In genomic region chr14:25420987-25421386, GRCm38 (mm10) we compare ENCODE assay signal across 7 mouse cellular contexts. TPM values are rescaled to one million over a fixed set of nuclear protein-coding genes. Genes with fewer than 3 reads are reported as not detected.
DNase-seq lines count a peak whose midpoint lies in the region; TF ChIP-seq lines count a peak whose summit lies in the region.

No protein-coding gene starts in this region.

- no peak overlapping the region for H3K4me3 ChIP-seq in olfactory bulb, adult 2 months (ENCODE audit: insufficient read depth, low read depth, low read length)

- 100% methylated on average over 1 of the region's 1 CpGs for WGBS in olfactory bulb, adult 2 months

- no peak for TF ChIP-seq POLR2A in olfactory bulb, adult 2 months (IDR thresholded peaks at IDR 0.05; ENCODE audit: insufficient read depth, low read depth, low read length)

- DNase-seq in MN1 (ENCODE audit: low spot score), result peak; percentile 81
- peak; percentile 75 for DNase-seq in adrenal gland, adult 8-10 months
- peak; percentile 31 for DNase-seq in gastrocnemius, postnatal 25 days
- DNase-seq in kidney, adult 9 months, result peak; percentile 39
- no peak for DNase-seq in thymus, postnatal 0 days (ENCODE audit: low spot score)
- no peak for DNase-seq in yolk sac, embryonic 10.5 days (ENCODE audit: low spot score)

- TF ChIP-seq CTCF in olfactory bulb, adult 2 months (IDR thresholded peaks at IDR 0.05; ENCODE audit: insufficient read depth, low read depth, low read length), result no peak

- peak overlapping the region; percentile 3; the same call in 1 of the 2 replicates for H3K27ac ChIP-seq in olfactory bulb, adult 2 months (ENCODE audit: insufficient read depth, low read depth, low read length)

- H3K4me1 ChIP-seq in olfactory bulb, adult 2 months (ENCODE audit: control insufficient read depth, insufficient read depth, low read length), result peaks cover 17% of the 10 kb centered on the region

RNA-seq across cellular contexts. Expression of gene Zmiz1, which starts 38.0 kb away (rescaled TPM):
- total RNA-seq in adrenal gland, adult 8-10 months (2022), result 100 to 1,000 TPM in 2 of 4 experiments, 10 to 100 TPM in 2; 90.3 to 192 (median 125) TPM
- 10 to 100 TPM; 26.4 to 29.8 TPM for total RNA-seq in gastrocnemius, postnatal 25 days (2021)
- 98.3 TPM in 1 of 2 replicates, not detected in the other for polyA plus RNA-seq in olfactory bulb, adult 2 months (2012; ENCODE audit: insufficient read depth, insufficient read length, low replicate concordance, missing spikeins)
- polyA plus RNA-seq in thymus, postnatal 0 days (2015; fragmentation: Nextera tagmentation; extraction: Ambion mirVana), result 19.9 and 26.4 TPM in 2 replicates

Comparison
In these comparisons a context has a peak if more than half of its experiments do, and no peak if none do; other contexts are left out.
1. DNase-seq: peak in MN1 (single experiment), adrenal gland, adult 8-10 months (single experiment), gastrocnemius, postnatal 25 days (single experiment) and kidney, adult 9 months (single experiment); none in thymus, postnatal 0 days (single experiment) and yolk sac, embryonic 10.5 days (single experiment).